Mouse (Mus musculus) left cerebral cortex, adult 9 months (tissue): Measurements from ENCODE around the gene Fer.

Experiments
- DNase-seq, 2 experiments: peaks; one replicate each; pipeline ENCODE4 v3.0.0; 2022; ENCODE audit warnings: low spot score in 2 of 2

Gene Fer

DNA sequence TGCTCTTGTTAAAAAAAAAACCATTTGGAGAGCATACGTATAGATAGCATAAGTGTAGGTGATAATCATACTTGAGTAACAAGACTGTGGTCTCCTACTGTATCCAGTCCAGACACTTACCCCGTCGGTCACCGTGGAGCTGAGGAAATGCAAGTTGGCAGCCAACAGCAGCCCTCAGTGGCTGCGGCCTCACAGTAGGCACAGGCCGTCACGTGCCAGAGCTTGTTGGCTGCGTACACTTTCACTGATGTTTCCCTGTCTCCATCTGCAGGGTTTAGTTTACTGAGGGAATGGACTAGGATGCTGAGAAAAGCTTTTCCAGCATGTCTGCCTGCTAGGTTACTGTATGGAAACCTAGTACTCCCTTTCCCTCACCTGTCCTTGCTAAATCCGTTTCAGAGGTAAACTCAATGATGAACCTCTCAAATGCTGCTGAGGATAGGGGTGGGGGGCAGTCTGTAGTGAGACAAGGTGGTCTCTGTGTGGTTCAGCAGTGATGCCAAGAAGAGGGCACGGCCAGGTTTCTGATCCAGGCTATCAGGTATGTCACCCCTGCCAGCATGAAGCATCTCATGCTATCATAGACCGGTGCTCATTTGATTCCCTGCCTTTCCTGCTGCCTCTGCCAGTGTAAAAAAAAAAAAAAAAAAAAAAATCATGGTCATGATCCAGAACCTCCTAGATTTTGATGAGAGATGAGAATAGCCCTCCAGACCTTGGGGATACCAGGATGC is 224.2 kb downstream of the Fer start:
- no peak for DNase-seq

DNA sequence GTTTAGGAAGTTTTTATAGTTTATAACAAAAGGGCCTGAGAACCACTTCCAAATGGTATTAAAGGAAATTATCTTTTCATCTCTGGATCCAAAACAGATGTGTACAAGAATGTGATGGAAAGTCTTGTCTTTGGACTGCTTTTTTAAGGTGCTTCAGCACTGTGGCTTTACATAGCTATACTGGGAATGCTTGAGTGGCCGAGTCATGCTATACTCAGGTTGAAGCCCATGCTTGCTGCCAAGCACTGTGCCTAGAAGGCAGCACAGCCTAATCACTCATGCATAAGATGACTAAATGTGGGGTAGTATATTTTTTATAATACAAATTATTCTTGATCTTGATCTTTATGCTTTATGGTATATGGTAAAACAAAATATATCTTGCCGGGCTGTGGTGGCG is 225.0 kb downstream of the Fer start:
- DNase-seq = no peak

- no peak for DNase-seq
Observed at GRCm38 (mm10) chr17:64093716-64094115, 230.9 kb downstream of the Fer start.

GRCm38 (mm10) chr17:64096811-64097210 is 233.9 kb downstream of the Fer start:
- DNase-seq = no peak

DNA sequence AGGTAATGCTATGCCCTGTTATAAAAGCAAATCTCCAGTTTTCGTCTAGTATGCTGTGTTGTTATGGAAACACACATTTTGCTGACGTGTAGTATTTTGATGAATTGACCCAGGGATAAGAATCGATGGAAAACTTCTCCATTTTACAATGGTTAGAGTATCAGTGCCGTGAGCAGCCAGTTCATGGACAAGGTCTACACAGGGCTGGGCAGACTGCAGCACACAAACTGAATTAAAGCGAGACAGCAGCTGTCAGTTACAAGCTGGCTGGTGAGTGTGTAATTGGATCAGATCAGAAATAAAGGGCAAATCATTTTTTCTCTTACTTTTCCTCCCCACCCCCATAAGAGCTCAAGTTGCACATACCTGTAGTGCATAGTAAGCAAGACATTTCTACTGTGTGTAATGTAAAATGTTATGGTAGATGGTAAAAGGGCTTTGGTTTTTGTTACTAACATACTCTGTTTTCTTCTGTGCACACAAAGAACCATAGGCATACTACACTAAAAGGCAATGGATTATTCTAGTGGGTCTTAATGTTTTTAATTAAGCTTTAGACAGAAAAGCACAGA is 235.0 kb downstream of the Fer start:
- DNase-seq = no peak

- DNase-seq = no peak
Observed at GRCm38 (mm10) chr17:64099395-64100171, 236.7 kb downstream of the Fer start.

DNA sequence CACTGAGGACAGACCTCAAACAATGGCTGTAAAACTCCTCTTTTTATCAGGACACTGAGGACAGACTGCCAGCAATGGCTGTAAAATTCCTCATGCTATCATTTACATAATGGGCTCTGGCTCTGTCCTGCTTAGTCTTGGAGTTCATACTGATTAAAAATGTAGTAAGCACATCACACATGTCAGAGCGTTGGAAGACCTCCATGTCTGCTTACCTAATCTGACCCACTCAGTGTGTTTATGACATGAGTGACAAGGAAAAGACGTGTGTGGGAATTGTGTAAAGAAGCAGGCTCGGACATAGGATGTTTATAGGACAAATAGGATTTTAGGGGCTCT is 237.3 kb downstream of the Fer start:
- no peak for DNase-seq

DNA sequence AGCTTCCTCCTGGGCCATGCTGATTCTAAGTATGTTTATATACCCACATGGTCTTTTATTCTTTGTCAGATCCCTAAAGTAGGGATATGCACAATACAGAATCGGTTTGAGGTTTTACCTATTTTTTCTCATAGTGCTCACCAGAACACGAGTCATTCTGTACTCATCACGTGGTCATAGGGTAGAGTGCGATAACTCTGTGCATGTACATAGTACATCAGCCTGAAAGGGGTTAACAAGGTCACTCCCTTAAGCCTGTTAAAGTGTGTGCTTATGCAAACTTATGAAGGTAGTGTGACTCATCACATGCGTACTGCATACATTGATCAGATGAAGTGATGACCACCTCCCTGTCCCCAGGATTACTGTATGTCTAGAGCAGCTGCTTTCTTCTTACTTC is 245.9 kb downstream of the Fer start:
- no peak for DNase-seq

DNA sequence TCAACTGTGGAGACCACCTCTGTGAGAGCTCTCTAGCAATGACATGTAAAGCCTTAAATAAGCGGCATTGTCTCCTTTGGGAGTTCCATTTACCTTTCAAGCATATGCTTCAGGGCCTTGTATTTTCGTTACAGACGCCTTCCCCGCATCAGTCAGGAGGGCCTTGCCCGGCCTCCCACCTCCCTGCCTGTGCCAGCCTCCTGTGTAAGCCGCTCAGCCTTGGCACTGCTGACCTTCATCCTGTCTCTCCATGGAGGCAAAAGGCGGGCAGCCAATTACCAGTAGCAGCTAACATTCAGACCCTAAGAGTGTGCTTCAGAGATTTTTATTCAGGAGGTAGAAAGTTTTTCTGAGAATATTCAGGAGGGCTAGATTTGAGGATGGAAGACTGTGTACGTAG is 247.0 kb downstream of the Fer start:
- DNase-seq = no peak

DNA sequence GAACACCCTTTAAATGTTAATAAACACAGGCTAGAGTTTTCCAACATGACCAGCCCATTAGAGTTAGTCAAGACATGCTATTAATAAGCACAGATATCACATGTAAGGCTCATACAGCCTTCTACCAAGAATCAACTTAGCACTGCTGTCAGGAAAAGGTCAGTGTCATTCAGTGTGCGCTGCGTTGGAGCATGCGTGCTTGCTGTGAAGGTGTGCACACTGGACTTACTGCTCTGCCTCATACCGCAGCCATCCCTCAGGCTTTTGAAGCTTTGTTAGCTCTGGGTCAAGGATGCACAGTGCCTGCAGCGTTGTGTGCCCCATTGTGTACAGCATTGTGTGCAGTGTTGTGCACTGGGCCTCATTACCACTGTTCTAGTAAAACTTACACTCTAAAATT is 250.8 kb downstream of the Fer start:
- no peak for DNase-seq

- no peak for DNase-seq
Observed at GRCm38 (mm10) chr17:64116762-64117161, 253.9 kb downstream of the Fer start.

DNA sequence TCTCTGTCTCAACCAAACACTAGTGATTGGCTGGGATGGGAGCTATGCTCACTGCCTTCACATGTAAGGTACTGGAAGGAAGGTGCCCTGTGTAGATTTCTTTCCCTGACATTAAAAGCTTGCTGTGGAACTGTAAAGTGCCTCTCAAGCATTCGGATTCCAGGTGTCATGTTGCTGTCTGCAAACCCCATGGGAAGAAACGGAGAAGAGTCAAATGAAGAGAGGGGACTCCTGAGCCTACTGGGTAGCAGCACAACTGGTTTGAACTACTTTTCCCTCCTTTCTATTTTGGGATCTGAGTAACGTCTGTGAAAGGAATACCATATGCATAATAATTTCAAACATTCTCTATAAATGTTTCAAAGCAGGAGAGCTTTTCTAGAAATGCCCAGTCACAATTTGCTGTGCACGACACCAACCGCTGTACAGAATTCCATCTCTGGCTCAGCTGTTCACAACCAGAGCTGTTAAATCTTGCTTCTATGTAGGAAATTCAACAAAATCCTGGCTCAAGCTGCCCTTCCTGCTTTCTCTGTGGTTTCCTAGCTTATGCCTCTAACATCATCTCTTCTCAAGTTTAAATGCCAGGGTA is 256.9 kb downstream of the Fer start:
- no peak for DNase-seq

- DNase-seq = no peak
Observed at GRCm38 (mm10) chr17:64122556-64122955, 259.7 kb downstream of the Fer start.

DNA sequence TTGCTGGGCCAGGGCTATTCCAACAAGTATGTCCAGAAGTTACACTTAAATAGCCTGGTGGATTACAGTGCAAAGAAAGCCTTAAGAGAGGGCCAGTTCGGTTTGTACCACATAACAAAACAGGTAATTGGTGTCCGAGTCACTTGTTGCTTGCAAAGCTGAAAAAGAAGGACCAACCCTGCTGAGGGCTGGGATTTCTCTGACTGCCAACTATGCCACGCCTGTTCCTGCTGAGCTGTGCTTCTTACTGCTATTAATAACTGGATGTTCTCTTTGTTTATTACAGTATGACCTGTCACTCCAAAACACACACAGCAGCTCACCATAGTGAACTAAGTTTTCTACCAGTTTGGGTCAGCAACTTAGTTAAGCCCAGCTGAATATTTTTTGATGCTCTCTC is 260.9 kb downstream of the Fer start:
- DNase-seq = no peak

GRCm38 (mm10) chr17:64126904-64127303 is 264.0 kb downstream of the Fer start:
- no peak for DNase-seq

GRCm38 (mm10) chr17:64129750-64130149 is 266.9 kb downstream of the Fer start:
- no peak for DNase-seq

- DNase-seq = peak; percentile 30 to 76
Observed at GRCm38 (mm10) chr17:64130356-64130755, 267.5 kb downstream of the Fer start.

DNA sequence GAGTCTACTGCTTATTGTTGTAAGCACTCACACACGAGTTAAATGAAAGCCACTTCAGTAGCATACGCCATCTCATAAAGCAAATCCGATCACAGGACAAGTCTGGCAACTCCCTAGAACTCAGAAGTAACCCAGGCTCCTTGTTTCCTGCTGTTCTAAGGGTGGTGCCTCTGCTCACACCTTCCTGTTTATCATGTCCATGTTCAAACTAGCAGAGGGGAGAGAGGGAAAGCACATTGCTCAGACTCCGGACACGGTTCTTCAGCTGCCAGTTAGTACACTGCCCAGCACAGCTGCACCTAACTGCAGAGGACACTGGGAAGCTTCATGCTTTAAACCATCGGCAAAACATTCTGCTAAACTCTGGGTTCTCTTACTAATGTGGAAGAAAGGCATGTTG is 269.3 kb downstream of the Fer start:
- DNase-seq = no peak

DNA sequence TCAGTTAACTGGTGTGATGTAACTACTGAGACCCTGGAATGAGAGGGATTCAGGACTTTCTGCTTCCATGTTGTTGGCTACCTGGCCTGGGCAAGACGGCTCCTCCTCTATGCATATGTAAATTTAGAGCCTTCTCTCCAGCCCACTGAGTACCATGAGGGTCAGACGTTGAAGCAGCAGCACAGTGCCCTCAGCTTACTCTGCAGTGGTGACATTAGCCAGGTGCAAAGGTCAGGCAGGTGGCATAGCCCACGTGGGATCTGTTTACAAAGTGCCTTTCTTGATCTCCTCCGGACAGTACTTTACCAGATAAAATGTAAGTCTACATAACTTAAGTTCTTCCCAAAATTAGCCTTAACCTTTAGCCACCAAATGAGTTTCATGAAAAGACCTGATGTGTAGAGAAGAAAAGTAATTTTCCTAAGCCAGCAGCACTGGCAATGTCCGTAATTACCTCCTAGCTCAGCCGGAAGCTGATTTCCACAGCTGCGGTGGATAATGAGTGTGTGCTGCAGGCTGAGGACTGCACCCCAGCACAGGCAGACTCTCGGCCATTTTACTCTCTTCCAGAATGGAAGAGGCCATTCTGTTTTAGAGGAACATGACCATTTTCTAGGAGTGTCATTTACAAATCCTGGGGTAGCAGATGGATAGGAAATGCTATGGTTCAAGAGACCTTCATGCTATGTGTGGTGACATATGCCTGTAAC is 273.2 kb downstream of the Fer start:
- DNase-seq = no peak

DNA sequence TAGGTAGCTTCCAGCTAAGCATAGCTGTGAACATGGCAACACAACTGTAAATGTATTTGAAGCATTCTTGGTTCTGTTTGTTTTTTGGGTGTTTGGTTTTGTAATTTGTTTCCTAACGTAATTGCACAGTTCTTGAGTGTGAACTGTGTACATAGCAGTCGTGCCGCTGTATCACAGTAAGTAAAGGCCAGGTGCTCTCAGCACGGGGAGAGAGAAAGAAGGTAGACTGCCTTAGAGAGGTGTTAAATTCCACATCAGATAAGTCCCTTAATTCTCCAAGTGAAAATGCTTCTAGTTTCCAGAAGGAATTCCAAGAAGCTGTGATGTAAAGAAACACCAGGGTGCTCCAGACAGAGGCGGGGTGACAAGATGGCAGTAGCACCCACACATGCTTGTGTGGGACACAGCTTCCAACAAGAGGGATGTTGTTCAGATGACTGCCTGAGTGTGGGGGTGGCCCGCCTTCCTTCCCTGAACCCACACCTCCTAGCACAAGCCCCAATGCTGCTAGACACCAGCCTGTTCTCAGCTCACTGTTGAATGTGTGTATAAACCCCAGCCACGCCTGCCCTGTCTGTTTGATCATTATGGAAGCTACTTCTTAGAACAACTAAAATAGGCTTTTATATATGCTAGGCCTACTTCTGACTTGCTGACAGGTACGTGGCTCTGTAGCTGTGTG is 275.3 kb downstream of the Fer start:
- peak in 1 of 2 experiments; percentile 32 for DNase-seq

- peak in 1 of 2 experiments; percentile 47 for DNase-seq
Observed at GRCm38 (mm10) chr17:64139231-64139915, 276.5 kb downstream of the Fer start.
